Mouse (Mus musculus) CH12.LX (cell line): Measurements from ENCODE around the gene Tmed4. TPM values are rescaled to one million over a fixed set of nuclear protein-coding genes. Genes with fewer than 3 reads are reported as not detected.
"Not testable (repeated sequence)": the region's sequence is repeated elsewhere in the genome, so short reads cannot be mapped to it uniquely, and the experiment has no call there.

ENCODE experiments used
- DNase-seq: peaks from one replicate; pipeline ENCODE4 v3.0.0-alpha.2; 2013; ENCODE audit errors: extremely low read depth
- H3K27ac ChIP-seq: 2 replicates; pipeline ENCODE4 v1.5.1; 2012; ENCODE audit warnings: low read depth, mild to moderate bottlenecking, control low read depth, moderate library complexity; ENCODE audit not compliant: insufficient read depth
- H3K27me3 ChIP-seq: replicated peaks from 2 replicates; pipeline ENCODE3; 2012; ENCODE audit warnings: inconsistent platforms
- H3K36me3 ChIP-seq, 2 experiments: replicated peaks in 1 of 2; 2 replicates each; pipeline versions ENCODE3 to v1.6.1; 2012; ENCODE audit warnings: inconsistent platforms in 1 of 2, low read length in 1 of 2, mild to moderate bottlenecking in 1 of 2, mixed read lengths in 1 of 2, moderate library complexity in 1 of 2; ENCODE audit not compliant: control insufficient read depth in 1 of 2, insufficient read depth in 1 of 2
- H3K4me1 ChIP-seq, 2 experiments: 2 replicates each; pipeline ENCODE4 v1.6.1; 2012; ENCODE audit warnings: inconsistent platforms in 1 of 2, moderate library complexity in 1 of 2; ENCODE audit not compliant: insufficient read depth in 2 of 2, control insufficient read depth in 1 of 2
- H3K4me2 ChIP-seq: 2 replicates; pipeline ENCODE4 v1.6.1; 2012; ENCODE audit warnings: low read depth, mild to moderate bottlenecking, control low read depth; ENCODE audit not compliant: poor library complexity, insufficient read depth, severe bottlenecking
- H3K4me3 ChIP-seq, 3 experiments: fragments of 150-350 bp in 1 of 3; sonication (generic) in 1 of 3; replicated peaks in 1 of 3; 2 replicates each; pipeline versions ENCODE3 to v1.5.1; 2011 to 2012; ENCODE audit warnings: low read depth in 2 of 3, low read length in 2 of 3, mild to moderate bottlenecking in 2 of 3, moderate library complexity in 2 of 3, control low read depth in 1 of 3, improper control_type of control experiment in 1 of 3, inconsistent platforms in 1 of 3, mixed read lengths in 1 of 3; ENCODE audit not compliant: poor library complexity in 1 of 3
- H3K79me2 ChIP-seq: replicated peaks from 2 replicates; pipeline ENCODE4 v1.6.1; 2012; ENCODE audit warnings: mild to moderate bottlenecking, moderate library complexity; ENCODE audit not compliant: control insufficient read depth, poor library complexity, insufficient read depth, severe bottlenecking; ENCODE audit errors: extremely low read depth
- H3K9ac ChIP-seq: 2 replicates; pipeline ENCODE4 v1.6.1; 2012; ENCODE audit warnings: low read depth, mild to moderate bottlenecking, control low read depth, moderate library complexity; ENCODE audit not compliant: insufficient read depth
- H3K9me3 ChIP-seq: replicated peaks from 2 replicates; pipeline ENCODE3; 2012; ENCODE audit warnings: low read length, inconsistent platforms, mixed read lengths
- BHLHE40 ChIP-seq: IDR thresholded peaks from 2 replicates; pipeline ENCODE4 v1.6.1; 2011; ENCODE audit warnings: mild to moderate bottlenecking, low read depth, low read length, improper control_type of control experiment
- CHD2 ChIP-seq: IDR thresholded peaks from 2 replicates; pipeline ENCODE4 v1.6.1; 2011; ENCODE audit warnings: low read length, improper control_type of control experiment
- CTCF ChIP-seq, 2 experiments: IDR thresholded peaks in 1 of 2; conservative IDR thresholded peaks in 1 of 2; 2 replicates each; pipeline ENCODE4 v1.5.1; 2011 to 2012; ENCODE audit warnings: low read depth in 2 of 2, low read length in 2 of 2, improper control_type of control experiment in 1 of 2, inconsistent platforms in 1 of 2, mild to moderate bottlenecking in 1 of 2, moderate library complexity in 1 of 2
- GABPA ChIP-seq: IDR thresholded peaks from 2 replicates; pipeline ENCODE4 v1.6.1; 2012; ENCODE audit warnings: low read depth, low read length, improper control_type of control experiment, inconsistent platforms; ENCODE audit not compliant: insufficient replicate concordance
- IRF4 ChIP-seq: IDR thresholded peaks from 2 replicates; pipeline ENCODE4 v1.6.1; 2014; ENCODE audit warnings: low read depth, mild to moderate bottlenecking, inconsistent platforms, low read length, improper control_type of control experiment
- JUN ChIP-seq: IDR thresholded peaks from 2 replicates; pipeline ENCODE4 v1.6.1; 2011; ENCODE audit warnings: low read depth, mild to moderate bottlenecking, low read length, improper control_type of control experiment, moderate library complexity; ENCODE audit not compliant: insufficient read depth
- JUND ChIP-seq: conservative IDR thresholded peaks from 2 replicates; pipeline ENCODE4 v1.6.1; 2011; ENCODE audit warnings: low read depth, low read length, improper control_type of control experiment
- MAFK ChIP-seq: IDR thresholded peaks from 2 replicates; pipeline ENCODE4 v1.6.1; 2011; ENCODE audit warnings: low read length, improper control_type of control experiment; ENCODE audit not compliant: insufficient replicate concordance
- MAX ChIP-seq: IDR thresholded peaks from 2 replicates; pipeline ENCODE4 v1.6.1; 2011; ENCODE audit warnings: low read length, improper control_type of control experiment
- MAZ ChIP-seq: IDR thresholded peaks from 2 replicates; pipeline ENCODE4 v1.6.1; 2012; ENCODE audit warnings: low read depth, mild to moderate bottlenecking, inconsistent platforms, low read length, improper control_type of control experiment, moderate library complexity
- MYC ChIP-seq: IDR thresholded peaks from 2 replicates; pipeline ENCODE4 v1.6.1; 2011; ENCODE audit warnings: low read depth, mild to moderate bottlenecking, improper control_type of control experiment, low read length
- NELFE ChIP-seq: IDR thresholded peaks from 2 replicates; pipeline ENCODE4 v1.6.1; 2011; ENCODE audit warnings: low read depth, low read length, improper control_type of control experiment
- NRF1 ChIP-seq: IDR thresholded peaks from 2 replicates; pipeline ENCODE4 v1.6.1; 2014; ENCODE audit warnings: low read depth, mild to moderate bottlenecking, inconsistent platforms, low read length, improper control_type of control experiment, moderate library complexity
- POLR2A ChIP-seq: IDR thresholded peaks from 2 replicates; pipeline ENCODE4 v1.6.1; 2011; ENCODE audit warnings: low read depth, mild to moderate bottlenecking, improper control_type of control experiment, low read length
- POLR2AphosphoS2 ChIP-seq: IDR thresholded peaks from 2 replicates; pipeline ENCODE4 v1.6.1; 2011; ENCODE audit warnings: low read depth, low read length, improper control_type of control experiment
- RAD21 ChIP-seq: IDR thresholded peaks from 2 replicates; pipeline ENCODE4 v1.6.1; 2011; ENCODE audit warnings: low read depth, mild to moderate bottlenecking, low read length, improper control_type of control experiment, moderate library complexity
- RCOR1 ChIP-seq: conservative IDR thresholded peaks from 2 replicates; pipeline ENCODE4 v1.6.1; 2012; ENCODE audit warnings: low read depth, mild to moderate bottlenecking, inconsistent platforms, low read length, improper control_type of control experiment
- SMC3 ChIP-seq: IDR thresholded peaks from 2 replicates; pipeline ENCODE4 v1.6.1; 2011; ENCODE audit warnings: low read depth, low read length, improper control_type of control experiment
- TBP ChIP-seq: conservative IDR thresholded peaks from 2 replicates; pipeline ENCODE4 v1.6.1; 2011; ENCODE audit warnings: low read depth, low read length, improper control_type of control experiment
- UBTF ChIP-seq: IDR thresholded peaks from 2 replicates; pipeline ENCODE4 v1.6.1; 2012; ENCODE audit warnings: low read depth, mild to moderate bottlenecking, inconsistent platforms, low read length, improper control_type of control experiment, moderate library complexity
- USF1 ChIP-seq: IDR thresholded peaks from 2 replicates; pipeline ENCODE4 v1.6.1; 2014; ENCODE audit warnings: low read depth, mild to moderate bottlenecking, inconsistent platforms, low read length, improper control_type of control experiment
- USF2 ChIP-seq: conservative IDR thresholded peaks from 2 replicates; pipeline ENCODE4 v1.6.1; 2011; ENCODE audit warnings: low read depth, low read length, improper control_type of control experiment
- dilution Hi-C: fragments of 300-500 bp; cut with MboI; formaldehyde crosslinking; loops from 2 replicates; pipeline ENCODE4 v1.14.3; 2020; ENCODE audit warnings: low sequenced_read_pairs; ENCODE audit not compliant: extremely low pct_unique_long_range_greater_than_20kb, extremely low pct_ligation_motif_present
- in situ Hi-C: fragments of 300-500 bp; cut with MboI; formaldehyde crosslinking; loops from 3 replicates; pipeline ENCODE4 v1.14.3; 2019; ENCODE audit warnings: low sequenced_read_pairs, low pct_ligation_motif_present, low pct_unique_long_range_greater_than_20kb, mixed read lengths
- polyA plus RNA-seq: library from polyadenylated mRNA; unstranded; fragments of >175 nt; gene quantifications from 2 replicates; pipeline ENCODE4 v1.2.1, GENCODE M21; 2012; ENCODE audit warnings: low read depth; ENCODE audit not compliant: insufficient read length
- total RNA-seq, 2 experiments: library from RNA; depleted of rRNA; stranded (reverse); fragments of 300-350 nt in 1 of 2; fragments of >200 nt in 1 of 2; gene quantifications; 2 replicates each; pipeline ENCODE4 v1.2.3; 2012 to 2014

The Tmed4 gene
- total and polyA plus RNA-seq, 3 experiments: 50.6 to 59.9 (median 54.1) TPM

- Histone ChIP-seq H3K27ac (no peak overlapping the region), H3K4me3 (no peak overlapping the region), H3K36me3 (peaks cover 37 to 53% of the 10 kb centered on the region in 2 experiments), H3K9me3 (no peaks in the 10 kb centered on the region), H3K4me2 (no peak overlapping the region), H3K4me1 (peaks cover 0 to 4% of the 10 kb centered on the region in 2 experiments; a peak in 1 of 4 replicates), H3K9ac (no peak overlapping the region), H3K79me2 (no peaks in the 10 kb centered on the region), H3K27me3 (no peaks in the 10 kb centered on the region)
- TF ChIP-seq MAX (no peak), POLR2AphosphoS2 (peak; percentile 86; the same call in 1 of the 2 replicates), CHD2 (peak; percentile 42), GABPA (no peak)
- in situ Hi-C loops: no loop called here
- no peak for DNase-seq
- dilution Hi-C loops: no loop called here
These were observed 18.1 kb downstream of the Tmed4 start for GRCm38 (mm10) chr11:6256490-6257072.

- H3K36me3 ChIP-seq: peaks cover 21 to 34% of the 10 kb centered on the region in 2 experiments
- DNase-seq, in situ Hi-C loops, H3K4me3 ChIP-seq, dilution Hi-C loops, H3K4me1 ChIP-seq, H3K79me2 ChIP-seq, H3K27ac ChIP-seq, H3K9me3 ChIP-seq, H3K9ac ChIP-seq, H3K27me3 ChIP-seq, H3K4me2 ChIP-seq: not testable (repeated sequence)
These were observed 20.1 kb downstream of the Tmed4 start for GRCm38 (mm10) chr11:6254602-6255001.

- H3K27me3 ChIP-seq: no peaks in the 10 kb centered on the region
- H3K4me3 ChIP-seq: no peak overlapping the region
- no peak overlapping the region for H3K9ac ChIP-seq
- in situ Hi-C loops: no loop called here
- no peak for TF ChIP-seq UBTF
- TF ChIP-seq MAX: no peak
- TF ChIP-seq TBP: no peak
- no peak for TF ChIP-seq RCOR1
- TF ChIP-seq MAFK: no peak
- no peak for TF ChIP-seq JUND
- TF ChIP-seq IRF4: no peak
- no peak for TF ChIP-seq RAD21
- TF ChIP-seq BHLHE40: no peak
- no peak for TF ChIP-seq USF1
- TF ChIP-seq SMC3: no peak
- no peak for TF ChIP-seq NRF1
- no peak for TF ChIP-seq MAZ
- TF ChIP-seq JUN: no peak
- no peak for TF ChIP-seq MYC
- TF ChIP-seq USF2: no peak
- TF ChIP-seq CTCF (conservative IDR thresholded peaks at IDR 0.05 in 1 of 2, IDR thresholded peaks at IDR 0.05 in 1 of 2; ENCODE audit: low read depth in 2 of 2, low read length in 2 of 2): no peak
- TF ChIP-seq POLR2A: no peak
- no peak for TF ChIP-seq CHD2
- TF ChIP-seq NELFE: no peak
- no peak for DNase-seq
- H3K9me3 ChIP-seq: no peaks in the 10 kb centered on the region
- dilution Hi-C loops: no loop called here
- H3K36me3 ChIP-seq: peaks cover 4 to 16% of the 10 kb centered on the region in 2 experiments
- no peak overlapping the region for H3K27ac ChIP-seq
- H3K4me1 ChIP-seq: no peaks in the 10 kb centered on the region
- no peaks in the 10 kb centered on the region for H3K79me2 ChIP-seq
- H3K4me2 ChIP-seq: no peak overlapping the region
These were observed 21.8 kb downstream of the Tmed4 start for GRCm38 (mm10) chr11:6252824-6253223.
